Mouse (Mus musculus): ENCODE measurements around the gene Kdm2b. TPM values are rescaled to one million over a fixed set of nuclear protein-coding genes. Genes with fewer than 3 reads are reported as not detected.

The Kdm2b gene
- 19.1 and 24.4 TPM in 2 replicates for polyA plus RNA-seq (2012; ENCODE audit: insufficient read depth, low replicate concordance)

- TF ChIP-seq FLI1 (IDR thresholded peaks at IDR 0.05; ENCODE audit: low read length) (no peak), GATA1 (IDR thresholded peaks at IDR 0.05; ENCODE audit: borderline replicate concordance, low read length) (no peak)
- H3K36me3 ChIP-seq (replicated peaks; ENCODE audit: low read length), result peaks cover 8% of the 10 kb centered on the region
- H3K9me3 ChIP-seq, result no peaks in the 10 kb centered on the region
- peaks cover 67% of the 10 kb centered on the region for H3K4me1 ChIP-seq
- H3K27me3 ChIP-seq (replicated peaks), result no peaks in the 10 kb centered on the region
- H3K4me3 ChIP-seq (replicated peaks), result peak within 1 kb of the TSS; percentile 95
Measured at GRCm38 (mm10) chr5:122989551-122990330, at the start of gene Kdm2b. Kdm2b (minus strand) TSS chr5:122989823.

- no peak for TF ChIP-seq FLI1 (IDR thresholded peaks at IDR 0.05; ENCODE audit: low read length)
- TF ChIP-seq GATA1 (IDR thresholded peaks at IDR 0.05; ENCODE audit: borderline replicate concordance, low read length), result no peak
- H3K36me3 ChIP-seq (replicated peaks; ENCODE audit: low read length), result no peaks in the 10 kb centered on the region
- H3K4me1 ChIP-seq, result peaks cover 68% of the 10 kb centered on the region
- no peaks in the 10 kb centered on the region for H3K9me3 ChIP-seq
- peak overlapping the region; percentile 90 for H3K4me3 ChIP-seq (replicated peaks)
- H3K27me3 ChIP-seq (replicated peaks), result no peaks in the 10 kb centered on the region
Measured at GRCm38 (mm10) chr5:123039120-123039752, 49.6 kb upstream of the Kdm2b start.

GRCm38 (mm10) chr5:123038115-123038514 is 48.5 kb upstream of the Kdm2b start:
- H3K27me3 ChIP-seq (replicated peaks), result no peaks in the 10 kb centered on the region
- H3K4me1 ChIP-seq, result peaks cover 77% of the 10 kb centered on the region
- no peak overlapping the region for H3K4me3 ChIP-seq (replicated peaks)
- H3K9me3 ChIP-seq, result no peaks in the 10 kb centered on the region
- peaks cover 7% of the 10 kb centered on the region for H3K36me3 ChIP-seq (replicated peaks; ENCODE audit: low read length)
- no peak for TF ChIP-seq FLI1 (IDR thresholded peaks at IDR 0.05; ENCODE audit: low read length)
- no peak for TF ChIP-seq GATA1 (IDR thresholded peaks at IDR 0.05; ENCODE audit: borderline replicate concordance, low read length)

GRCm38 (mm10) chr5:123035564-123035963 is 45.9 kb upstream of the Kdm2b start:
- peaks cover 29% of the 10 kb centered on the region for H3K36me3 ChIP-seq (replicated peaks; ENCODE audit: low read length)
- H3K27me3 ChIP-seq (replicated peaks), result no peaks in the 10 kb centered on the region
- H3K4me1 ChIP-seq, result peaks cover 64% of the 10 kb centered on the region
- peak overlapping the region; percentile 42 for H3K4me3 ChIP-seq (replicated peaks)
- TF ChIP-seq FLI1 (IDR thresholded peaks at IDR 0.05; ENCODE audit: low read length) (no peak), GATA1 (IDR thresholded peaks at IDR 0.05; ENCODE audit: borderline replicate concordance, low read length) (no peak)
- no peaks in the 10 kb centered on the region for H3K9me3 ChIP-seq

GRCm38 (mm10) chr5:123035089-123035488 is 45.5 kb upstream of the Kdm2b start:
- Histone ChIP-seq H3K4me3 (replicated peaks) (no peak overlapping the region), H3K9me3 (no peaks in the 10 kb centered on the region), H3K27me3 (replicated peaks) (no peaks in the 10 kb centered on the region), H3K4me1 (peaks cover 59% of the 10 kb centered on the region), H3K36me3 (replicated peaks; ENCODE audit: low read length) (peaks cover 34% of the 10 kb centered on the region)
- TF ChIP-seq GATA1 (IDR thresholded peaks at IDR 0.05; ENCODE audit: borderline replicate concordance, low read length), result no peak
- no peak for TF ChIP-seq FLI1 (IDR thresholded peaks at IDR 0.05; ENCODE audit: low read length)

- Histone ChIP-seq H3K27me3 (replicated peaks) (no peaks in the 10 kb centered on the region), H3K4me1 (peaks cover 59% of the 10 kb centered on the region), H3K4me3 (replicated peaks) (no peak overlapping the region), H3K36me3 (replicated peaks; ENCODE audit: low read length) (peaks cover 48% of the 10 kb centered on the region), H3K9me3 (no peaks in the 10 kb centered on the region)
- TF ChIP-seq FLI1 (IDR thresholded peaks at IDR 0.05; ENCODE audit: low read length), result no peak
- TF ChIP-seq GATA1 (IDR thresholded peaks at IDR 0.05; ENCODE audit: borderline replicate concordance, low read length), result no peak
Measured at GRCm38 (mm10) chr5:123033646-123034160, 44.1 kb upstream of the Kdm2b start.

GRCm38 (mm10) chr5:123031312-123031711 is 41.7 kb upstream of the Kdm2b start:
- H3K4me3 ChIP-seq (replicated peaks), result no peak overlapping the region
- H3K27me3 ChIP-seq (replicated peaks), result no peaks in the 10 kb centered on the region
- peaks cover 55% of the 10 kb centered on the region for H3K4me1 ChIP-seq
- peaks cover 71% of the 10 kb centered on the region for H3K36me3 ChIP-seq (replicated peaks; ENCODE audit: low read length)
- H3K9me3 ChIP-seq, result no peaks in the 10 kb centered on the region
- TF ChIP-seq FLI1 (IDR thresholded peaks at IDR 0.05; ENCODE audit: low read length), result no peak
- no peak for TF ChIP-seq GATA1 (IDR thresholded peaks at IDR 0.05; ENCODE audit: borderline replicate concordance, low read length)

DNA sequence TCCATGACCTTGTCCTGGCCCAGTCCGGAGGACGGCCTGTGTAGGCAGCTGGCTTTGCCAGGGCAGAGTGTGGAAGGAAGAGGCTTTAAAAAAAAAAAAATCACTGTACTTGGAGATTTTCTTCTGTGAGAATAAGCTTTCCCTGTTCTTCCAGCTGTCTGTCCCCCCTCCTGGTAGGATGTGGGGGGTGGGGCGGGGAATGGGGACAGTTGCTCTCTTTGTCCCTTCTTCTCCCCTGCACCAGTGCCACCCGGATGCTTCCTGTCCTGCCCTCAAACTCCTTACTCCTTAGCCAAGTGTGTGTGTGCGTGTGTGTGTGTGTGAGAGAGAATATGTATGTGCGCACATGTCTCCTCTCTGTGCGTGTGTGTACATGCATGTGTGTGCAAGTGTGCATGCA is 40.1 kb upstream of the Kdm2b start:
- Histone ChIP-seq H3K27me3 (replicated peaks) (no peaks in the 10 kb centered on the region), H3K36me3 (replicated peaks; ENCODE audit: low read length) (peaks cover 85% of the 10 kb centered on the region), H3K4me3 (replicated peaks) (no peak overlapping the region), H3K4me1 (peaks cover 58% of the 10 kb centered on the region), H3K9me3 (no peaks in the 10 kb centered on the region)
- TF ChIP-seq FLI1 (IDR thresholded peaks at IDR 0.05; ENCODE audit: low read length) (no peak), GATA1 (IDR thresholded peaks at IDR 0.05; ENCODE audit: borderline replicate concordance, low read length) (no peak)

DNA sequence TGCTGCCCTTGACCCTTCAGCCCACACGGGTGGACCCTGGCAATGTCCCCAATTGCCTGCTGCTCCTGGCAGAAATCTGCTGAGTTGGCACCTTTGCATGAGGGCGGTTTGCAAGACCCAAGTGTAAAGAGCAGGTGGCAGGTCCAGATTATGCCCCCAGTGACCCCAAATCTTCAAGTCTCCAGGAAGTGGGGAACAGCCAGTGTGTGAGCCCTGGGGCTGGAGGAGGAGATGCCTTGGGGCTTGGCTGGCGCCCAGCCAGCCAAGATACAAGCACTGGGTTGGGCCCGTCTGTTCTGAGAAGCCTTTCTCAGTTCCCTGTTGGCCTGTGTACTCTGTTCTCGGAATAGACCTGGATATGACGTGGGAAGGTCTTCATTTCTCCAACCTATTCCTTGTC is 37.8 kb upstream of the Kdm2b start:
- Histone ChIP-seq H3K9me3 (no peaks in the 10 kb centered on the region), H3K4me1 (peaks cover 64% of the 10 kb centered on the region), H3K36me3 (replicated peaks; ENCODE audit: low read length) (peaks cover 91% of the 10 kb centered on the region), H3K4me3 (replicated peaks) (peak overlapping the region; percentile 21), H3K27me3 (replicated peaks) (no peaks in the 10 kb centered on the region)
- TF ChIP-seq FLI1 (IDR thresholded peaks at IDR 0.05; ENCODE audit: low read length), result no peak

- TF ChIP-seq GATA1 (IDR thresholded peaks at IDR 0.05; ENCODE audit: borderline replicate concordance, low read length) (no peak), FLI1 (IDR thresholded peaks at IDR 0.05; ENCODE audit: low read length) (no peak)
- no peaks in the 10 kb centered on the region for H3K27me3 ChIP-seq (replicated peaks)
- H3K4me1 ChIP-seq, result peaks cover 74% of the 10 kb centered on the region
- H3K36me3 ChIP-seq (replicated peaks; ENCODE audit: low read length), result peaks cover 87% of the 10 kb centered on the region
- peak overlapping the region; percentile 33 for H3K4me3 ChIP-seq (replicated peaks)
- no peaks in the 10 kb centered on the region for H3K9me3 ChIP-seq
Measured at GRCm38 (mm10) chr5:123026414-123026813, 36.8 kb upstream of the Kdm2b start.

Data from megakaryocyte, embryonic 14.5 days (primary cell).